Mouse (Mus musculus): Measurements from ENCODE around the gene Dpy19l3. TPM values are rescaled to one million over a fixed set of nuclear protein-coding genes. Genes with fewer than 3 reads are reported as not detected.

The Dpy19l3 gene
- total and polyA plus RNA-seq, 3 experiments: 2.2 to 4.8 (median 2.6) TPM

DNA sequence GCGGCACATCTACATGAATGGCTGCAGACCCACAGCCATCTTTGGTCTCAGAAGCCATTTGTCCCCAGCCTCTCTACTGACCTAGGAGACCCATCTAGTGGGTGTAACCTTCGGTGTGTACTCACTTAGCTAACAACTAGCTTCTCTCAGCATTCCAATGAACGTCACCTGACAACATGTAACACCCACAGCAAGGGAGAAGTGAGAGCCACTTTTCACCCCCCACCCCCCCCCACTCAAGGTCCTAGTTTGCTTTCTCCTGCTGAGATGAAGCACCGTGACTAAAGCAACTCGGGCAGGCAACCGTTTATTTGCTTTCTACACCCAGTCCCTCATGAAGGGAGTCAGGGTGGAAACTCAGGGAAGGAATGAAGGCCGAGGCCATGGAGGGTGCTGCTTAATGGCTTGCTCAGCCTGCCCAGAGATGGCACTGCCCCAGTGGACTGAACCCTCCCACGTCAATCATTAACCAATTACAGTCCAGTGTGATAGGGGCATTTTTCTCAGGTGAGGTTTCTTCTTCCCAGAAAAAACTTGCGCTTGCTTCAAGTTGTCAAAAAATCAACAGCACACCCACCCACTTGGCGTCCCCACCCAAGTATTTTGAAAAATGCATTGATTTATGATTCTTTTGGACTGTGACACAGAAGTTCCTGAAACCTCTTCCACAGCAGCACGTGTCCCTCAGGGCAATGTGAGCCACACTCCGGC lies 7.4 kb downstream of the Dpy19l3 start:
- intact Hi-C loops (cut with DNase I): no loop called here
- WGBS: 94% methylated on average over 12 of the region's 12 CpGs
- H3K4me3 ChIP-seq: no peak overlapping the region
- no peak overlapping the region for H3K9ac ChIP-seq (ENCODE audit: low read depth, low read length)
- TF ChIP-seq EP300 (IDR thresholded peaks at IDR 0.05; ENCODE audit: insufficient read depth, low read depth, low read length): no peak
- no peak for TF ChIP-seq CTCF (IDR thresholded peaks at IDR 0.05)
- TF ChIP-seq POLR2A (IDR thresholded peaks at IDR 0.05; ENCODE audit: insufficient read depth, low read depth, low read length): no peak
- no peak overlapping the region for H3K27ac ChIP-seq
- H3K27me3 ChIP-seq (ENCODE audit: control insufficient read depth, insufficient read depth, low read length): no peaks in the 10 kb centered on the region
- no peaks in the 10 kb centered on the region for H3K36me3 ChIP-seq (ENCODE audit: control insufficient read depth, insufficient read depth, low read length)
- no peak for DNase-seq
- no peaks in the 10 kb centered on the region for H3K4me1 ChIP-seq (ENCODE audit: control insufficient read depth, insufficient read depth, low read length)
- H3K79me2 ChIP-seq (replicated peaks; ENCODE audit: control insufficient read depth, insufficient read depth, low read length): no peaks in the 10 kb centered on the region

DNA sequence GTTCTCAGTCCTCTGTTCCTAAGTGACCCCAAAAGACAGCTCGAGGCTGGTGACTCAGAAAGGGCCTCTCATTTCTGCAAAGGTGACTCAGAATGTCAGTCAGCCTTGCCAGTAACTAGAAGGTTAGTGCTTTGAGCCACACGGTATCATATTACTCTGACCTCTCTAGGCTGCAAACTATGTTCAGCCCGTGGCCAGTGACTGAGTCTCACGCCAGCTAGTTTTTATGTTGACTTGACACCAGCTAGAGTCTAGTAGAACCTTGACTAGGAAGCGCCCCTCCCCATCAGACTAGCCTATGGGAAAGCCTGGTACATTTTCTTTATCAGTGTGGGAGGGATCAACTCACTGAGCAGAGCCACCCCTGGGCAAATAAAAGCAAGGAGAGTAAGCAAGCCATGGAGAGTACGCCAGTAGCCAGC lies 9.0 kb downstream of the Dpy19l3 start:
- no peak overlapping the region for H3K9ac ChIP-seq (ENCODE audit: low read depth, low read length)
- 66% methylated on average over 6 of the region's 6 CpGs for WGBS
- H3K4me3 ChIP-seq: no peak overlapping the region
- intact Hi-C loops (cut with DNase I): no loop called here
- no peaks in the 10 kb centered on the region for H3K4me1 ChIP-seq (ENCODE audit: control insufficient read depth, insufficient read depth, low read length)
- H3K27me3 ChIP-seq (ENCODE audit: control insufficient read depth, insufficient read depth, low read length): no peaks in the 10 kb centered on the region
- H3K36me3 ChIP-seq (ENCODE audit: control insufficient read depth, insufficient read depth, low read length): no peaks in the 10 kb centered on the region
- no peak for DNase-seq
- H3K79me2 ChIP-seq (replicated peaks; ENCODE audit: control insufficient read depth, insufficient read depth, low read length): no peaks in the 10 kb centered on the region
- no peak overlapping the region for H3K27ac ChIP-seq
- TF ChIP-seq CTCF (IDR thresholded peaks at IDR 0.05) (no peak), EP300 (IDR thresholded peaks at IDR 0.05; ENCODE audit: insufficient read depth, low read depth, low read length) (no peak), POLR2A (IDR thresholded peaks at IDR 0.05; ENCODE audit: insufficient read depth, low read depth, low read length) (no peak)

DNA sequence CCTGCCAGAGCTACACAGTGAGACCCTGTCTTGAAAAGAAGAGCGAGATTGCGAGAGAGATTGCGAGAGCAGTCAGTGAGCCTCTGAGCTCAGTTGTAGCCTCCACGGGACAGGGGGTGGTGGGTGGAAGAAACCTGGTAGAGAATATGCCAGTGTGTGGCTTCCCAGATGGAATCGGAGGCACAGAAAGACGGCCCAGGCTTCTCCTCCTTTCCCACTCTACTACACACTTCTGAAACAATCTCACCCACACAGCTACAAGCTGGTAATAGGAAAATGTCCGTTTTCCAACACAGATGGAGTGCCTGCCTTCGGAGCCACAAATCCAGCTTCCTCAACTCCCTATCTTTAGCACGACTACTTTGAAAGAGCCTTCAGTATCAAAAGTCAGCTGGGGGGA lies 9.5 kb downstream of the Dpy19l3 start:
- H3K79me2 ChIP-seq (replicated peaks; ENCODE audit: control insufficient read depth, insufficient read depth, low read length): no peaks in the 10 kb centered on the region

GRCm38 (mm10) chr7:35742310-35742709 lies 11.9 kb downstream of the Dpy19l3 start:
- Histone ChIP-seq H3K27me3 (ENCODE audit: control insufficient read depth, insufficient read depth, low read length) (no peaks in the 10 kb centered on the region), H3K4me1 (ENCODE audit: control insufficient read depth, insufficient read depth, low read length) (no peaks in the 10 kb centered on the region), H3K4me3 (no peak overlapping the region), H3K79me2 (replicated peaks; ENCODE audit: control insufficient read depth, insufficient read depth, low read length) (no peaks in the 10 kb centered on the region), H3K9ac (ENCODE audit: low read depth, low read length) (no peak overlapping the region), H3K27ac (no peak overlapping the region), H3K36me3 (ENCODE audit: control insufficient read depth, insufficient read depth, low read length) (no peaks in the 10 kb centered on the region)
- no peak for DNase-seq
- intact Hi-C loops (cut with DNase I): no loop called here
- 65% methylated on average over 5 of the region's 5 CpGs for WGBS
- TF ChIP-seq POLR2A (IDR thresholded peaks at IDR 0.05; ENCODE audit: insufficient read depth, low read depth, low read length) (no peak), CTCF (IDR thresholded peaks at IDR 0.05) (no peak), EP300 (IDR thresholded peaks at IDR 0.05; ENCODE audit: insufficient read depth, low read depth, low read length) (no peak)

More for the DNA sequence above, 9.5 kb downstream of the Dpy19l3 start:
- Histone ChIP-seq H3K27ac (no peak overlapping the region), H3K4me3 (no peak overlapping the region), H3K9ac (ENCODE audit: low read depth, low read length) (no peak overlapping the region), H3K4me1 (ENCODE audit: control insufficient read depth, insufficient read depth, low read length) (no peaks in the 10 kb centered on the region), H3K36me3 (ENCODE audit: control insufficient read depth, insufficient read depth, low read length) (no peaks in the 10 kb centered on the region), H3K27me3 (ENCODE audit: control insufficient read depth, insufficient read depth, low read length) (no peaks in the 10 kb centered on the region)
- intact Hi-C loops (cut with DNase I): no loop called here
- WGBS: 86% methylated on average over 9 of the region's 9 CpGs
- DNase-seq: no peak
- TF ChIP-seq POLR2A (IDR thresholded peaks at IDR 0.05; ENCODE audit: insufficient read depth, low read depth, low read length) (no peak), EP300 (IDR thresholded peaks at IDR 0.05; ENCODE audit: insufficient read depth, low read depth, low read length) (no peak), CTCF (IDR thresholded peaks at IDR 0.05) (no peak)

GRCm38 (mm10) chr7:35741858-35742257 lies 12.4 kb downstream of the Dpy19l3 start:
- Histone ChIP-seq H3K27ac (no peak overlapping the region), H3K79me2 (replicated peaks; ENCODE audit: control insufficient read depth, insufficient read depth, low read length) (no peaks in the 10 kb centered on the region), H3K36me3 (ENCODE audit: control insufficient read depth, insufficient read depth, low read length) (no peaks in the 10 kb centered on the region), H3K4me3 (no peak overlapping the region), H3K9ac (ENCODE audit: low read depth, low read length) (no peak overlapping the region), H3K27me3 (ENCODE audit: control insufficient read depth, insufficient read depth, low read length) (no peaks in the 10 kb centered on the region), H3K4me1 (ENCODE audit: control insufficient read depth, insufficient read depth, low read length) (no peaks in the 10 kb centered on the region)
- 48% methylated on average over 5 of the region's 5 CpGs for WGBS
- TF ChIP-seq POLR2A (IDR thresholded peaks at IDR 0.05; ENCODE audit: insufficient read depth, low read depth, low read length): no peak
- no peak for TF ChIP-seq CTCF (IDR thresholded peaks at IDR 0.05)
- TF ChIP-seq EP300 (IDR thresholded peaks at IDR 0.05; ENCODE audit: insufficient read depth, low read depth, low read length): no peak
- intact Hi-C loops (cut with DNase I): no loop called here
- no peak for DNase-seq

- no peaks in the 10 kb centered on the region for H3K27me3 ChIP-seq (ENCODE audit: control insufficient read depth, insufficient read depth, low read length)
- intact Hi-C loops (cut with DNase I): no loop called here
- H3K4me3 ChIP-seq: no peak overlapping the region
- H3K27ac ChIP-seq: no peak overlapping the region
- TF ChIP-seq CTCF (IDR thresholded peaks at IDR 0.05) (peak; percentile 69), POLR2A (IDR thresholded peaks at IDR 0.05; ENCODE audit: insufficient read depth, low read depth, low read length) (no peak), EP300 (IDR thresholded peaks at IDR 0.05; ENCODE audit: insufficient read depth, low read depth, low read length) (no peak)
- no peaks in the 10 kb centered on the region for H3K36me3 ChIP-seq (ENCODE audit: control insufficient read depth, insufficient read depth, low read length)
- DNase-seq: peak; percentile 23 to 47
- no peaks in the 10 kb centered on the region for H3K79me2 ChIP-seq (replicated peaks; ENCODE audit: control insufficient read depth, insufficient read depth, low read length)
- H3K9ac ChIP-seq (ENCODE audit: low read depth, low read length): no peak overlapping the region
- 57% methylated on average over 5 of the region's 5 CpGs for WGBS
- no peaks in the 10 kb centered on the region for H3K4me1 ChIP-seq (ENCODE audit: control insufficient read depth, insufficient read depth, low read length)
Observed at GRCm38 (mm10) chr7:35740489-35741230, 13.6 kb downstream of the Dpy19l3 start.
